Mouse (Mus musculus) layer of hippocampus, postnatal 14 days (tissue): ENCODE data around the gene Ifnar2. TPM values are rescaled to one million over a fixed set of nuclear protein-coding genes. Genes with fewer than 3 reads are reported as not detected.
A peak's percentile ranks its signal among the peaks of the same experiment; 100 is the strongest.

Experiments
- DNase-seq, 2 experiments: peaks; one replicate each; pipeline ENCODE4 v3.0.0; 2021 to 2022; ENCODE audit warnings: low spot score in 2 of 2, mixed read lengths in 1 of 2
- long read RNA-seq, 2 experiments: library from polyadenylated mRNA; stranded (forward); transcript quantifications; one replicate each; pipeline ENCODE4 v2.0.0; 2021
- total RNA-seq, 2 experiments: library from RNA; stranded (reverse); gene quantifications; 2 replicates each; pipeline ENCODE4 v1.2.3; 2021

Gene Ifnar2
- total RNA-seq = 10 to 100 TPM; 21.0 to 22.8 TPM
- long read RNA-seq, experiment 1, transcript Ifnar2-203 (7 exons, 1,099 nt) = major isoform, 10 of 18 reads
- long read RNA-seq, experiment 1, partial matches to known transcripts = 3 of 18 reads
- long read RNA-seq, experiment 1, other reads (novel, unspliced or antisense) = 0 of 18 reads
- long read RNA-seq, experiment 2, transcript Ifnar2-203 (7 exons, 1,099 nt) = major isoform, 13 of 21 reads
- long read RNA-seq, experiment 2, partial matches to known transcripts = 0 of 21 reads
- long read RNA-seq, experiment 2, other reads (novel, unspliced or antisense) = 2 of 21 reads

- DNase-seq = peak; percentile 80 to 83
These were observed at the start of gene Ifnar2 for GRCm38 (mm10) chr16:91372577-91373472. Ifnar2 (plus strand) TSS chr16:91372783.

DNA sequence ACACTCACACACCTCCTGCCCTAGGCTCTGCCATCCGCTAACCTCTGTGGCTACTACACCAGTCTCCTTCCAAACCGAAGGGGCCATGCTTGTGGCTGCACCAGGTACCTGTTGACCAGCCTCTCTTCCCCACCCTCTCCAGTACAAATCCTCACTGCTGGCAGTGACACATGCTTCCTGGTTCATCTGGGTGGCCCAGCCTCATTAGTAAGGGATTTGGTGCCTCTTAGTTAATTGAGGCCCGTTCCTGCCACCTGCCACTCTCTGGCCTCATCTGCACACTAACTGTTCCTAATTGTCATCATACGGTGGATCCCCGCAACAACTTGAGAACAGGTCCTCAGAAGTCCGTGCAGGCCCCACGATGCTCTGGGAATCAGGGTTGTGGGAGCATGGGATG, 45.0 kb upstream of the Ifnar2 start:
- DNase-seq = no peak

GRCm38 (mm10) chr16:91328922-91329321, 43.7 kb upstream of the Ifnar2 start:
- no peak for DNase-seq

DNA sequence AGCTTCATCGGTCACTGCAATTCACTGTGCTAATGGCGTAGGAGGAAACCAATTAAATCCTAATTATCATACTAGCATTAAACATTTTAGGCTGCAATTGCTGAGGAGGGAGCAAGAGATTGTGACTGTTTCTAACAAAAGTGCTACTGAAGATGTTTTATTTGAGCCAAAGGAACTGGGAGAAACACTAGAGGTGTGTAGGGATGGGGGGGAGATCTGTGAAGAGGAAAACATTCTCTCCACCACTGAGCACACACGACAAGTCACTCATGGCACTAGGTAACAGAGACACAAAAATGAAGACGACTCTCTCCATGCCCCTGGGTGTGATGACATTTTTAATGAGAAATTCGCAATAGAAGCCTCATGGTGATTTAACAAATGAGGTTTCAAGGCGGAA, 42.1 kb upstream of the Ifnar2 start:
- no peak for DNase-seq

GRCm38 (mm10) chr16:91331153-91331552, 41.4 kb upstream of the Ifnar2 start:
- no peak for DNase-seq

GRCm38 (mm10) chr16:91332880-91333279, 39.7 kb upstream of the Ifnar2 start:
- no peak for DNase-seq

GRCm38 (mm10) chr16:91334190-91334893, 38.2 kb upstream of the Ifnar2 start:
- no peak for DNase-seq

DNA sequence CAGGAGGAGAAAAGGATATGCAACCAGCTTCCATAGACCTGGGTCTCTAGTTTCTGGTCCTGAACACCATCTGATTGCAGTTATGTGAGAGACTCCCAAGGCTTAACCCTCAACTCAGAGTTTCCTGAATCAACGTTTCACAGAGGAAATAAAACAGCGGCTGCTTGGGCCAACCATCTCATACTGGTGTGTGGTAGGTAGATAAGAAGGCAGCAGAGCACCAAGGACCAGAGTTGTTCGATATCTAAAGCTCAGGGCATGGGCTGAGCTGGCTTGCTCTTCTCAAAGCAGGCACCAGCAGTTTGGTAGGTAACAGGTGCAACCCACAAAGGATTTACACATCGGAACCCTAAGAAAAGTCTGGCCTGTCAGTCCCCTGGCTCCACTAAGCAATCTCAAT, 35.8 kb upstream of the Ifnar2 start:
- DNase-seq = no peak

GRCm38 (mm10) chr16:91337480-91337879, 35.1 kb upstream of the Ifnar2 start:
- no peak for DNase-seq

GRCm38 (mm10) chr16:91346491-91346890, 26.1 kb upstream of the Ifnar2 start:
- DNase-seq = no peak

- no peak for DNase-seq
These were observed 24.9 kb upstream of the Ifnar2 start for GRCm38 (mm10) chr16:91347491-91348263.

DNA sequence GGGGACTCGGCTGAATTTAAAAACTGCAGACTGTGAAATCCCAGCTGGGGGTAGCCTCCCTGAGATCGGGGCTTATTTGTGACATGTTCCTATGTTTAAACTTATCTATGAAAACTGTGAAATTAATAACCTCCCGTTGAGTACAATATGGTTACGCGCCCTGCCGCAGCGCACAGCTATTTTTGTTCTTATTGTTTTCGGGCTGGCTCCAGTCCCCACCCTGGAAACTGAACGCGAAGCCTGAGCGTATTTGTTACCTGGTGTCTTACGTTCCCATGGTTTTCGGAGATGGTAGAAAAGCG, 24.4 kb upstream of the Ifnar2 start:
- no peak for DNase-seq

GRCm38 (mm10) chr16:91348588-91349330, 23.8 kb upstream of the Ifnar2 start:
- peak in 1 of 2 experiments; percentile 14 for DNase-seq

DNA sequence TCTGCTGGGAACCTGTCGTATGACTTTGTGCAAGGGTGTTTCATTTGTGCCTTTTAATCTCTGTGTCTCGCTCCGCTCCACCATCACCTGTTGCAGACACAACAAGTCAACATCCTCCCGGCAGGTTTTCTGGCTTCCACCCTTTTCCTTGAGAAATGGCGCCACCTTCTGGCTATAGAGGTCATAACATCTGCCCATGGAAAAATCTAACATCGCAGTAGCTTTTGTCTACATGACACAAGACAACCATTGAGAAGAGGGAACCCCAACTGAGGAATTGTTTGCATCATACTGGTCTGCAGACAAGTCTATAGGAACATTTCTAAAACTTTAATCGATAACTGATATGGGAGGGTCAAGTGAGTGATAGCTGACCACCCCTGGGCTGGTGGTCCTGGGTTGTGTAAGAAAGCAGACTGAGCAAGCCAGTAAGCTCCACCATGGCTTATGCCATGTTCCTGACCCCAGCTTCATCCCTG, 20.5 kb upstream of the Ifnar2 start:
- DNase-seq = peak; percentile 71 to 86

- no peak for DNase-seq
These were observed 19.8 kb upstream of the Ifnar2 start for GRCm38 (mm10) chr16:91352749-91353148.

- DNase-seq = no peak
These were observed 19.4 kb upstream of the Ifnar2 start for GRCm38 (mm10) chr16:91353177-91353576.

DNA sequence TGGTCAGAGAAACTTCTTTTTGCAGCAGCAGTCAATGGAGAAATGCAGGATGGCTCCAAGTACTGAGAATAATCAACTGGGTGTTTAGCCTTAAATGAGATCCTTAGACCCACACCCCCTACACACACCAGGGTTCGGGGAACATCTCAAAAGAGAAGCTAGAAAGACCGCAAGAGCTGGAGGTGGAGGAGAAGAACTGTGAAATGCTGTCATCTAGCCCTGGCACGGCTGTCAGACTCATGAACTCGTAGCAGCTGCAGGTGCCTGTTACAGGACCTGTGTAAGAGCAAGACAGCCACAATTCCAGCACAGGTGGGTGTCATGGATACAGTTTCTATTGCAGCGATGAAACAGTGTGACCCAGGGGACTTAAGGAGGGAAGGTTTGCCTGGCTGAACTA, 18.9 kb upstream of the Ifnar2 start:
- no peak for DNase-seq

- DNase-seq = no peak
These were observed 18.0 kb upstream of the Ifnar2 start for GRCm38 (mm10) chr16:91354599-91354998.

DNA sequence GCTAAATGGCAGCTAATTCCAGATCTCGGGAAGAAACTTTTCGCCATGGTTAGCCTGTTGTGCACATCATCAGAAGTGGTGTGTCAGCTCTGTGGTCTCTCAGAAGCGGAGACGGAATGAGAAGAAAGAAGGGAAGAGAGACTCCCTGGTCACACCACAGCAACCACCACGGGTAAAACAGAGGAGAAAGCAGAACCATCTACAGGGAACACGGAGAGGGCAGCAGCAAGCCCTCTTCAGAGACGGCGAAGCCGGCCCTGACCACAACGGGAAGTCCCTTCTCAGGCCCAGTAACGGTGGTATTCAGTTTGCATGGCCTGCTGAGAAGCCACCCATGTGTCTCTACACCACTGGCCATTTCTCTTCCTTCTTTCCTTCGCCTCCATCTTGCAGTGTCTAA, 17.4 kb upstream of the Ifnar2 start:
- DNase-seq = no peak
